Mouse (Mus musculus) megakaryocyte, embryonic 14.5 days (primary cell): ENCODE data around the gene Gm28036. TPM values are rescaled to one million over a fixed set of nuclear protein-coding genes. Genes with fewer than 3 reads are reported as not detected.

ENCODE experiments used
- H3K27me3 ChIP-seq: replicated peaks from 2 replicates; pipeline ENCODE3; 2012; ENCODE audit warnings: inconsistent platforms
- H3K36me3 ChIP-seq: replicated peaks from 2 replicates; pipeline ENCODE3; 2012; ENCODE audit warnings: low read length, inconsistent platforms, mixed read lengths
- H3K4me1 ChIP-seq: 2 replicates; pipeline ENCODE4 v1.6.1; 2012; ENCODE audit warnings: inconsistent platforms
- H3K4me3 ChIP-seq: replicated peaks from 2 replicates; pipeline ENCODE3; 2012; ENCODE audit warnings: moderate library complexity, mild to moderate bottlenecking, inconsistent platforms
- H3K9me3 ChIP-seq: 2 replicates; pipeline ENCODE4 v1.6.1; 2012; ENCODE audit warnings: inconsistent platforms
- FLI1 ChIP-seq: IDR thresholded peaks from 2 replicates; pipeline ENCODE4 v1.6.1; 2012; ENCODE audit warnings: low read length, inconsistent platforms, mixed read lengths
- GATA1 ChIP-seq: IDR thresholded peaks from 3 replicates; pipeline ENCODE4 v1.6.1; 2012; ENCODE audit warnings: mixed read lengths, low read length, inconsistent platforms, borderline replicate concordance
- polyA plus RNA-seq: library from polyadenylated mRNA; stranded (reverse); fragments of >175 nt; gene quantifications from 2 replicates; pipeline ENCODE4 v1.2.3, GENCODE M21; 2012; ENCODE audit warnings: low replicate concordance; ENCODE audit not compliant: insufficient read depth

The Gm28036 gene
- polyA plus RNA-seq, 1 experiment: not detected

DNA sequence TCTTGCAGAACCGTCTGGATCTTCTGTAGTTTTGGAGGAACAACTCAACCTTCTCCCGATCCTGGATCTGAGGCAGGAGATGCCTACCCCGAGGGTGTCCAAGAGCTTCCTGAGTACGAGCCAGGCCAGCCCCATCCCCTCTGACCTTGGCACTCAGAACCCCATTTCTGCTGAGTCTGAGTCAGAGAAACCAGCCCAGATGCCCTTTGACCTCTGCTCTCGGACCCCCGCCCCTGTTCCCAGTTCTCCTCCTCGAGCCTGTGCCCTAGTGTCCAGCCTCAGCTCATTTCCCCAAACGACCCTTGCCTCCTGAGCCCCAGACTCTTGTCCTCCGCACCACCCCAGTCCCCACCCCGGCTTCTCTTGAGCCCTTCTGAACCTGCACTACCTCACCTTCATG lies 60.8 kb downstream of the Gm28036 start:
- Histone ChIP-seq H3K4me1 (peaks cover 10% of the 10 kb centered on the region), H3K36me3 (peaks cover 35% of the 10 kb centered on the region), H3K4me3 (peak overlapping the region; percentile 94), H3K9me3 (peaks cover 3% of the 10 kb centered on the region; the same call in 1 of the 2 replicates), H3K27me3 (peaks cover 13% of the 10 kb centered on the region)
- TF ChIP-seq GATA1: no peak
- TF ChIP-seq FLI1: no peak

DNA sequence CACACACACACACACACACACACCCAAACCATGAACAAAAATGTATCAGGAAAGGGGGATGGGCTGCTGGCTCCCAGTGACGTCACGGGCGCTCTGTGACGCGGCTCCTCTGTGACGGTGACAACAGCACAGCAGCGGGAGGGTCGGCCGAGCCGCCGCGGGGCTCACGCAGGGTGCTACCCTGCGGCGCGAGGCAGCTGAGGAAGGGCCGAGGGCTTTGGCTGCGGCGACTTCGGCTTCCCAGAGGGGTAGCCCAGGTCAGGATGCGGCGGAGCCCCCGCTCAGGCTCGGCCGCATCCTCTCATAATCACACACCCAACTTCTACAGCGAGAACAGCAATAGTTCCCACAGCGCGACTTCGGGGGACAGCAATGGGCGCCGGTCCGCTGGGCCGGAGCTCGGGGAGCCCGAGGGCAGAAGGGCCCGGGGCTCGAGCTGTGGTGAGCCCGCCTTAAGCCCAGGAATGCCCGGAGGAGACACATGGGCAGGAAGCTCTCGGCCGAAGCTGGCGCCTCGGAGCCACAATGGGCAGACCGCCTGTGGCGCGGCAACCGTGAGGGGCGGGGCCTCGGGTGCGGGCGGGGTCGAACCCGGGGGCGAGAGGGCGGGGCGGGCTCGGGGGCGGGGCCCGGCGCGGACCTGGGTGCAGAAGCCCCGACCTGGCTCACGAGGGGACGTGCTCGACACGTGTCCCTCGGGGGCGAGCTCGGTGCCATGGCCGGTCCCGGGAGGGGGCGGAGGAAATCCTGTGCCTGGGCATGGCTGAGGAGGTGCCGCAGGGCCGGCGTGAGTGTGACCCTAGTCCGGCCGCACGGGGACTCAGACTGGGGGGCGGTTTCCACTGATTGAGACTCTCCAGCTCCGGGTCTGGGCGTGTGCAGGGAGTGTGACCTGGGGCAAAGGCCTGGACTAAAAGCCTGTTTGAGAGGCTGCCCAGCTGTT lies 61.5 kb downstream of the Gm28036 start, which contains the start of gene Spag4:
TSS of gene Spag4 (plus strand) at position 77 of the 943 bp plus-strand sequence.
- TF ChIP-seq FLI1 (no peak), GATA1 (no peak)
- Histone ChIP-seq H3K36me3 (peaks cover 30% of the 10 kb centered on the region), H3K4me1 (peaks cover 10% of the 10 kb centered on the region), H3K27me3 (peaks cover 16% of the 10 kb centered on the region), H3K4me3 (peak within 1 kb of the TSS; percentile 94), H3K9me3 (peaks cover 3% of the 10 kb centered on the region; the same call in 1 of the 2 replicates)

DNA sequence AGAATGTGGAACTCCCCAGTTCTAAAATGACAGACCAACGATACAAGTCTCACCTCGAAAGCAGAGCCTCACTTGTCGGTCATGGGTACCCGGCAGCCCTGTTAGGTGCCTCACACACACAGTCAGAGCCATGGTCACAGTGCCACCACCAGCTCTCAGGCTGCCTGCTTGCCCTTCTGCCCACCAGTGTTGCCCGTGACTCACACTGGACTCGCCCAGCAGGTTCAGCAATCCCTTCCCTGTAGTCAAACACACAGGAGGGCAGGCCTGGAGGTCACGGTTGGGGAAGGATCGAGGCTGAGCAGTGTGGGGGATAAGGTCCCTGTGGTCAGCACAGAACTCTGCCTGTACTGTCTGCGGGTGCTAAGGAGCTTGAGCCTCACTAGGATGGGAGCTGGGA lies 74.1 kb downstream of the Gm28036 start, which contains the start of gene Fer1l4:
TSS of gene Fer1l4 (minus strand) at position 132 of the 400 bp plus-strand sequence.
- Histone ChIP-seq H3K27me3 (peaks cover 58% of the 10 kb centered on the region), H3K4me3 (peak within 1 kb of the TSS; percentile 42), H3K36me3 (no peaks in the 10 kb centered on the region), H3K9me3 (peaks cover 18% of the 10 kb centered on the region), H3K4me1 (peaks cover 7% of the 10 kb centered on the region)
- no peak for TF ChIP-seq FLI1
- no peak for TF ChIP-seq GATA1

DNA sequence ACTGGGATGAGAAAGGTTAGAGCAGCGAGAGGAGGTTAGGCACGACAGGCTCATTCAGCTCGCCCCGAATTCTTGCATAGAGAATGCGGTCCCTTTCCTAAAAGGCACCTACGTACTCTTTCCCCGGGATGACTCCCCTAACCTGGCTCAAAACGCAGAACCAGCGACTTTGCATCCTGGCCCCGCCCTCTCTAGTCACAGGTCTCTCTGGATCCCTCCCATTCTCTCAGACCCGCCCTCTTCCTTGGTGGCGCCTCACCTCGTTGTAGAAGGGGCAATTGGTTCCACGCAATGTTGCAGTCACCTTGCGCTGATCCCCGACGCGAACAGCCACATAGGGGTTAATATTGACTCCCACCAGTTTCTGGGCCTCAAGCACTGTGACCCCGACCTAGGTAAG lies 79.0 kb downstream of the Gm28036 start:
- no peaks in the 10 kb centered on the region for H3K36me3 ChIP-seq
- peaks cover 8% of the 10 kb centered on the region for H3K4me1 ChIP-seq
- TF ChIP-seq FLI1: no peak
- TF ChIP-seq GATA1: no peak
- peak overlapping the region; percentile 23 for H3K4me3 ChIP-seq
- peaks cover 2% of the 10 kb centered on the region; the same call in 1 of the 2 replicates for H3K9me3 ChIP-seq
- peaks cover 86% of the 10 kb centered on the region for H3K27me3 ChIP-seq

DNA sequence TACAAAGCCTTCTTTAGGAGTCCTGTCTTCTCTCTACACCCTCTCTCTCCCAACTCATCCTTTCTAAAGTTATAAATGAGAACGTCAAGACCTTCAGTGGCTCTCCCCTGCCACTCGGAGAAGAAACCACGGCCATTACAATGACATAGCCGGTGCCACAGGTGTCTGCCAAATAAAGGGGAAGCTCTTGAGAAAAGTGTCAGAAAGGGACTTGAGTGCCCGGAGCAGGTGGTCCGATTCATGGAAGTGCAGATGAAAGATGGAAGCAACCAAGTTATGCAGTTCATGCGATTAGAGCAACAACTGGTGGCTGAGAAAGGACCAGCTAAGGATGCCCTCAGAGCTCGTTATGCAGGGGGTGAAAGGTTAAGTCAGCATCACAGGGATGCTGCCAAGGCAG lies 84.0 kb downstream of the Gm28036 start:
- Histone ChIP-seq H3K4me3 (no peak overlapping the region), H3K4me1 (peaks cover 8% of the 10 kb centered on the region), H3K9me3 (no peaks in the 10 kb centered on the region), H3K36me3 (no peaks in the 10 kb centered on the region), H3K27me3 (peaks cover 75% of the 10 kb centered on the region)
- TF ChIP-seq FLI1 (no peak), GATA1 (no peak)

DNA sequence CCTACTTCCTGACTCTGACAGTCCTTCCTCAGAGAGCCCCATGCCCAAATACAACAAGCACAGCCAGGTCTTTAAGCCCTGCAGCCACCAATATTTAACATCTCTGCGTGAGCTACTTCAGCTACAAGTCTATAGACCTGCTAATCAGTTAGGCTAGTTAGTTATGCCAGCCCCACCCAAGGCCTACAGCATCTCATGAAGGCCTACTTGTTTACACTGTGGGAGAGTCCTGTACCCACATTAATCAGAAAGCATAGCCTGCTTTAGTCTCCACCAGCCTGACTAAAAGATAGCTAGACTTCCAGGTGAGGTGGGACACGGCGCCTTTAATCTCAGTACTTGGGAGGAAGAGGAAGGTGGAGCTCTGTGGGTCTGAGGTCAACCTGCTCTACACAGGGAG lies 87.5 kb downstream of the Gm28036 start:
- TF ChIP-seq GATA1 (no peak), FLI1 (no peak)
- Histone ChIP-seq H3K4me1 (peaks cover 4% of the 10 kb centered on the region; the same call in 1 of the 2 replicates), H3K4me3 (no peak overlapping the region), H3K27me3 (peaks cover 75% of the 10 kb centered on the region), H3K36me3 (no peaks in the 10 kb centered on the region), H3K9me3 (no peaks in the 10 kb centered on the region)

DNA sequence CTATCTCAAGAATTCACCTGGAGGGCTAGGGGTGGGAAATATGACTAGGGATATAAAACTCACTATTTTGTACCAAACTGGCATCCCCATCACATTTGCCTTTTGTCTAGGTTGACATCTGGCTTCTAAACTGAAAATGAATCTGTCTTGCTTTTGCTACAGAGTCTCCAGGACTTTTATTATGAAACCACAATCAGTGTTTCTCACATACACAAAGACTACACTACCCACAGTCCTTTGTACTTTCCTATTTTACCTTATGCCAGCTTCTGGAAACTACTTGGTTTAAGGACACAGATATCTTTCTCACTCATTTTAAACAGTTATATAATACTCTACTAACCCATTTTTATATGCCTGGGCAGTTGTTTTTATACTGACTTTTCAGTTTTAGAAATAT lies 101.4 kb downstream of the Gm28036 start:
- no peak for TF ChIP-seq FLI1
- no peak for TF ChIP-seq GATA1
- Histone ChIP-seq H3K27me3 (peaks cover 22% of the 10 kb centered on the region), H3K4me3 (no peak overlapping the region), H3K9me3 (no peaks in the 10 kb centered on the region), H3K36me3 (no peaks in the 10 kb centered on the region), H3K4me1 (peaks cover 19% of the 10 kb centered on the region)

Other genes with a start within 250 kb of the Gm28036 start
- 2.6 and 2.8 TPM in 2 replicates for gene Uqcc1, start 196.8 kb downstream of the Gm28036 start, polyA plus RNA-seq
- not detected in 2 replicates for gene Gm15557, start 186.4 kb downstream of the Gm28036 start, polyA plus RNA-seq
- not detected in 2 replicates for gene Gdf5, start 181.7 kb downstream of the Gm28036 start, polyA plus RNA-seq
- 7.1 and 19.6 TPM in 2 replicates for gene Cep250, start 170.6 kb downstream of the Gm28036 start, polyA plus RNA-seq
- not detected in 2 replicates for gene 6430550D23Rik, start 119.1 kb downstream of the Gm28036 start, polyA plus RNA-seq
- 49.2 and 93.8 TPM in 2 replicates for gene Ergic3, start 119.0 kb downstream of the Gm28036 start, polyA plus RNA-seq
- not detected in 2 replicates for gene Fer1l4, start 74.1 kb downstream of the Gm28036 start, polyA plus RNA-seq
- gene Spag4, start 61.9 kb downstream of the Gm28036 start, polyA plus RNA-seq: 2.2 TPM in 1 of 2 replicates, not detected in the other
- gene Cpne1, start 15.1 kb downstream of the Gm28036 start, polyA plus RNA-seq: 17.2 and 27.7 TPM in 2 replicates
- 2.3 and 7.1 TPM in 2 replicates for gene Rbm12, start 15.1 kb downstream of the Gm28036 start, polyA plus RNA-seq
- gene Romo1, start 16.9 kb upstream of the Gm28036 start, polyA plus RNA-seq: 248 and 453 TPM in 2 replicates
- 5.4 and 12.7 TPM in 2 replicates for gene Nfs1, start 17.1 kb upstream of the Gm28036 start, polyA plus RNA-seq
- 68.5 and 230 TPM in 2 replicates for gene Rbm39, start 53.1 kb upstream of the Gm28036 start, polyA plus RNA-seq
- 31.7 and 56.9 TPM in 2 replicates for gene Phf20, start 69.4 kb upstream of the Gm28036 start, polyA plus RNA-seq
- gene Cnbd2, start 185.2 kb upstream of the Gm28036 start, polyA plus RNA-seq: 0.74 TPM in 1 of 2 replicates, not detected in the other
- 797 and 1,035 TPM in 2 replicates for gene Scand1, start 185.6 kb upstream of the Gm28036 start, polyA plus RNA-seq